Mouse (Mus musculus) spleen, postnatal 4 days (tissue): ENCODE measurements around the gene Olfr1053.
"Not testable (repeated sequence)": the region's sequence is repeated elsewhere in the genome, so short reads cannot be mapped to it uniquely, and the experiment has no call there.

Experiments used
- DNase-seq, 2 experiments: peaks; one replicate each; pipeline ENCODE4 v3.0.0; 2022; ENCODE audit warnings: low spot score in 2 of 2

Gene Olfr1053

DNA sequence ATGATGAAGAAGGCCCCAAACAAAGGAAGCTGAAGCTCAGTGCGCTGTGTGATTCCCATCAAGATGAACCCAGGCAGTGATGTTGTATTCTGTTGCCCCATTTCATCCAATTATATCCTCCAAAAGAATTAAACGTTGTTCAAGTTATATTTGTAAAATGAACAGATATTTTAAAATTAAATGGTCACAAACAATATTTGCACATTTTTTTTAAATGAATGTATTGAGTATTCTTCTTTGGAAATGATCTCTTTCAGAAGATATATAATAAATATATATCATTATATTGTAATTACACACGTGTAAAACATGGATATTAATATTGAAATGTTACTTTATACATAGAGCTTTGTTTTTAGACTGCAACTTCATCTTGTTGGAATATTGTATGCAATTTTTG is at the start of gene Olfr1053:
Olfr1053 (minus strand) TSS at position 101 of the 400 bp plus-strand sequence.
- DNase-seq: no peak

DNA sequence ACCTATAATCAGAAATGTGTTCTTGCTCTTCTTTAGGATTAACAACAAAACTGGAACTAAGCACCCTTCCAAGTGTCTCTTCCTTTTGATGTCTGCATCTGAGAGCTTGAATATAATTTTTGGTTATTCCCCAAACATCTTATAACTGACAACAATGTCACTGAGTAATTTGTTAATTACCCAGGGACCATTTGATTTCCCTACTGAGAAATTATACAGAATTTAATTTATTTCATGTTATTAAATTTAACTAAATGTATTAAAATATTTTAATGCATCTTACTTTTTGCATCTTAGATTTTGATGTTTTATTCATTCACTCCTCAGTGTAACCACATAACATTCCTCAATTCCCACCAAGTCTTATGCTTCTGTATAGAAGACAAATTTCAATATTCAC is 47.3 kb upstream of the Olfr1053 start, which contains the start of gene Olfr1056:
Olfr1056 (minus strand) TSS at position 101 of the 400 bp plus-strand sequence.
- DNase-seq: no peak

DNA sequence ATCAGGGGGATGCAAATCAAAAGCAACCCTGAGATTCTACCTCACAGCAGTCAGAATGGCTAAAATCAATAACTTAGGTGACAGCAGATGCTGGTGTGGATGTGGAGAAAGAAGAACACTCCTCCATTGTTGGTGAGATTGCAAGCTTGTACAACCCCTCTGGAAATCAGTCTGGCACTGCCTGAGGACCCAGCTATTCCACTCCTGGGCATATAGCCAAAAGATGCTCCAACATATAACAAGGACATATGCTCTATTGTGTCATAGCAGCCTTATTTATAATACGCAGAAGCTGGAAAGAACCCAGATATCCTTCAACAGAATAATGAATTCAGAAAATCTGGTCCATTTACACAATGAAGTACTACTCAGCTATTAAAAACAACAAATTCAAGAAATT is 36.7 kb upstream of the Olfr1053 start:
- DNase-seq: not testable (repeated sequence)

DNA sequence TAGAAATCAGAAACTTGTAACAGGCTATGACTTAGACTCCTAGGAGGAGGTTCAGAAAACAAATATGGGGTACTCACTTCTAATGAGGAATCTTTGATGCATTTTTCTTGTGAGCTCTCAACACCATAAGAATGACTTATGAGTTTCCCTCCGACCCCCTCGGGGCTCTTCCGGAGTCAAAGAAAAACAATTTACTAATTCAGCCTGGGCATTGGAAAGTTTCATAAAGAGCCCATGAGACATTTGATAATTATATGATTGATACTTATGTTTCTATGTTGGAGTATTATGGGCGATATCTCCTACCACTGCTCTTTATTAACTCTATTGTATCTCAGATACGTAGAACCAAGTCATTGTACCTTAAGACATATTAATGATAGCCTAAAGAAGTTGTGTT is 35.1 kb upstream of the Olfr1053 start, which contains the start of gene Olfr1055:
Olfr1055 (minus strand) TSS at position 101 of the 400 bp plus-strand sequence.
- DNase-seq: no peak

DNA sequence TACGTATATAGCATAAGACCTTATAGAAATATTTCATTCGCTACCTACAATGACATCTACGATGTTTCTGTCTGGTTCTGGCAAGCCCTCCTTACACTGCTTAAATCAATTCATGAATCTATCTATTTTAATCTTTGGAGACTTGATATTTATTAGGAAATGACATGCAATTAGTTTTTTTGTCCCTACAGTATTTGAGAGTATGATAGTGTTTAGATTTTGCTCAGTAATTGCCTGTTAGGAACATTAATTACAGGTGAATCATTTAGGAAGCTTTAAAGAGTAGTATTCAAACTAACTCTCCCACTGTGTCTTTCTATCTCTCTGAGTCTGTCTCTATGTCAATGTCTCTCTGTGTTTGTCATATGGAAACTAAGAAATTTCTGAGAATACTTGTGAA is 20.2 kb upstream of the Olfr1053 start, which contains the start of gene Olfr1054:
Olfr1054 (minus strand) TSS at position 101 of the 400 bp plus-strand sequence.
- no peak for DNase-seq

DNA sequence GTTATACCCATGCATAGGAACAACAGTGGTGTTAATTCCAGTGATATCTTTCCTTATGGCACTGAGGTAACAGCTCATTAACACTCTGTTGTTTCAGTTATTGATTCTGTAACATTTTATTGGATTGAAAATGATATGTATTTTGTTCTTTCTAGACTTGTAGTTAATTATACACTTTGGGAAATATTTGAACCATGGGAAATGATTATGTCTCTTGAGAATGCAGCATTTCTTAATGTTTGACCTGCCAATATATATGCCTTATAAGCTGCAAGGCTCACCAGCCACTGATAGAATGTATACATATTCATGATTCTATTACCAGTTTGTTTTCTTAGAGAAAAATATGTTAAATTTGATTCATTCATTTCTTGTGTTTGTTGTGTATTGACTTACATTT is 22.9 kb downstream of the Olfr1053 start, which contains the start of gene Olfr1052:
Olfr1052 (plus strand) TSS at position 301 of the 400 bp plus-strand sequence.
- no peak for DNase-seq

DNA sequence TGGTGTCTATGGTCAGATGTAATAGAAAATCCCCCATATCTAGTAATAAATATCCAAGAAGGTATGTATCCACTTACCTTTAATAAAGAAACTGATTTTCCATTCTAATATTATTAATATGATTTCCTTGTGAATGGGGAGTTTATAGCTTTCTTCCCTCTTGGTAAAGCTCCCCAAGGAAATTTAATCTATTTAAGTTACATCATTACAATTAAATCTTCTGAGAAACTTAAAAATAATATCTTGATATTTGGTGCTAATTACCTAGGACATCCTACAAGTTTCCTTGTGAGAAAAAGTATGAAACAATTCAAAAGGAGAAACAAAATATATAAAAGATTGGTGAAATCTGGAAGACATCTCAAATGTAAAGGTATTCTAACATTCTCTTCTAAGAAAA is 36.1 kb downstream of the Olfr1053 start, which contains the start of gene Olfr1051:
Olfr1051 (minus strand) TSS at position 101 of the 400 bp plus-strand sequence.
- DNase-seq: not testable (repeated sequence)
